Mouse (Mus musculus) neural tube, embryonic 12.5 days (tissue): Measurements from ENCODE around the gene Pax2. TPM values are rescaled to one million over a fixed set of nuclear protein-coding genes. Genes with fewer than 3 reads are reported as not detected.
A peak's percentile ranks its signal among the peaks of the same experiment; 100 is the strongest.

Experiments
- ATAC-seq: fragments of 200-750 bp; cut with Nextera tagmentation; 2 replicates; pipeline ENCODE4 v1.8.0; 2017; ENCODE audit warnings: low read depth, mild to moderate bottlenecking, moderate TSS enrichment, moderate library complexity; ENCODE audit not compliant: low FRiP score
- H3K27ac ChIP-seq: fragments of 300-500 bp; sonication (generic); 2 replicates; pipeline ENCODE4 v1.5.1; 2016
- H3K27me3 ChIP-seq: fragments of 300-500 bp; sonication (generic); replicated peaks from 2 replicates; pipeline ENCODE4 v1.6.1; 2016; ENCODE audit warnings: mild to moderate bottlenecking
- H3K36me3 ChIP-seq: fragments of 300-500 bp; sonication (generic); 2 replicates; pipeline ENCODE4 v1.6.1; 2016; ENCODE audit warnings: mild to moderate bottlenecking
- H3K4me1 ChIP-seq: fragments of 300-500 bp; sonication (generic); 2 replicates; pipeline ENCODE4 v1.6.1; 2016
- H3K4me2 ChIP-seq: fragments of 300-500 bp; sonication (generic); replicated peaks from 2 replicates; pipeline ENCODE4 v1.6.1; 2016; ENCODE audit warnings: mild to moderate bottlenecking
- H3K4me3 ChIP-seq: fragments of 300-500 bp; sonication (generic); 2 replicates; pipeline ENCODE4 v1.5.1; 2016
- H3K9ac ChIP-seq: fragments of 300-500 bp; sonication (generic); 2 replicates; pipeline ENCODE4 v1.6.1; 2016; ENCODE audit warnings: mild to moderate bottlenecking
- H3K9me3 ChIP-seq: fragments of 300-500 bp; sonication (generic); 2 replicates; pipeline ENCODE4 v1.6.1; 2016; ENCODE audit warnings: mild to moderate bottlenecking
- WGBS: fragments of 180-500 bp; shearing (Covaris S2); methylation state at CpG from one replicate; pipeline ENCODE4 v1.1.7; 2016; 5-methylcytosine and 5-hydroxymethylcytosine counted together
- polyA plus RNA-seq: library from polyadenylated mRNA; unstranded; fragments of >200 nt; fragmentation: Nextera tagmentation; extraction: Ambion mirVana; gene quantifications from 2 replicates; pipeline ENCODE4 v1.2.1, GENCODE M21; 2016

Pax2 gene
- polyA plus RNA-seq = 21.9 and 23.3 TPM in 2 replicates

DNA sequence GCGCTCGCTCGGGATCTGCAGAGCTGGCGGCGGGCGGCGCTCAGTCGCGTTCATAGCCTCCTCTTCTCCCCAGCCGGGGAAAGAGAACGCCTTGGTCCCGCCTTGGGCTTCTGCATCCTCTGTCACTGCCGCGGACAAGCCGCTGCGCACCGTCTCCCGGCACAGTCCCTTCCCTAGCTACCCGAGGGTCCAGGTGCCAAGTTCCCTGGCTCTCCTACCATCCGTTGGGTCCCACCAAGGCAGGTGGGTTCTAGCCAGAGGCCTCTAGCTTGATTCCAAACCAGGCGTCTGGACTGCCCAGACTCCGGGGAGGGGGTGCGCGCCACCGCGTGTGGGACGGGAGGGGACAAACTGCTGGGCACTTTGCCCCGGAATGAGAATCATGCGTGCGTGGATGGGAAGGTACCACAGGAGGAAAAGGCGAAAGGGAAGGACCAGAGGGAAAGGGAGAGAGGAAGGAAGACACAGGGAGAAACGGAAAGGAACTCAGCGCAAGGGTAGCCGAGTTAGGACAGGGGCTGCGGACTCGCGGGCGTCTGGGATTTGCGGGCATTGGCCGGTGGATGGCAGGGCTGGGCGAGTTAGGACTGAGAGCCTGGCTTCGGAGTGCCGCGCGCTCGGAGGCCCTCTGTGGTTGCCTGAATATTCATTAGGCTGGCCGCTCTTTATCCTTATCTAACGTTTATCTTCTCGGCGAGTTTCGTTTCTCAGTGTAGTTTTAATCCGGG lies at the start of gene Pax2:
Pax2 (plus strand) TSS at position 353 of the 728 bp plus-strand sequence.
- ATAC-seq = peak; percentile 57
- no peaks in the 10 kb centered on the region for H3K36me3 ChIP-seq
- peaks cover 92% of the 10 kb centered on the region for H3K27me3 ChIP-seq
- no peaks in the 10 kb centered on the region for H3K9me3 ChIP-seq
- WGBS = under 1% methylated on average over 52 of the region's 52 CpGs
- peak within 1 kb of the TSS; percentile 73 for H3K4me2 ChIP-seq
- peak within 1 kb of the TSS; percentile 74 for H3K9ac ChIP-seq
- H3K4me1 ChIP-seq = peaks cover 29% of the 10 kb centered on the region
- H3K4me3 ChIP-seq = peak within 1 kb of the TSS; percentile 53
- H3K27ac ChIP-seq = peak within 1 kb of the TSS; percentile 60

DNA sequence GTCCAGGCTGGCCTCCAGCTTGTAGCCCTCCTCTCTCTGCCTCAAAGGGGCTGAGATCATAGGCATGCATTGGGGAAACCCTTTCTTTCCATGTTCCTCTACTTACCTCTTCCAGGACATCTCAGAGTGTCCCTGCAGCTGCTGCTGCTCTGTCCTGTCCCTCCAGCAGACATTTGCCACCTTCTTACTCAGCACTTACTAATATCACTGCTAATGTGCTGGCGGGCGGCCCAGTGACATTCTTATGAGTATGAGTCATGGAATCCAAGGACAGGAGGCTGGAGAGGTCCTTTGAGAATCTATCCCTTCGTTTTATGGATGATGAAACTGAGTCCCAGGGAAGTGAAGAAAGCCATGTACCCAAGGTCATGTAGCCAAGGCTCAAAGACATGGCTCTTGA lies 47.0 kb upstream of the Pax2 start:
- WGBS = 73% methylated on average over 3 of the region's 3 CpGs
- Histone ChIP-seq H3K27me3 (peaks cover 14% of the 10 kb centered on the region), H3K4me3 (no peak overlapping the region)

GRCm38 (mm10) chr19:44716731-44717600 lies 38.9 kb upstream of the Pax2 start:
- Histone ChIP-seq H3K27ac (peak overlapping the region; percentile 32), H3K9me3 (0 out of 2 replicates have a peak, but pooled peaks cover 7% of the 10 kb centered on the region), H3K27me3 (peaks cover 38% of the 10 kb centered on the region), H3K4me3 (no peak overlapping the region), H3K4me1 (peaks cover 22% of the 10 kb centered on the region), H3K36me3 (no peaks in the 10 kb centered on the region), H3K4me2 (peak overlapping the region; percentile 24; the same call in 1 of the 2 replicates), H3K9ac (no peak overlapping the region)
- peak; percentile 37; the same call in 1 of the 2 replicates for ATAC-seq
- WGBS = 57% methylated on average over 22 of the region's 22 CpGs

More for the DNA sequence above, 47.0 kb upstream of the Pax2 start:
- ATAC-seq = no peak
- no peak overlapping the region for H3K9ac ChIP-seq
- H3K27ac ChIP-seq = no peak overlapping the region
- 0 out of 2 replicates have a peak, but pooled peaks cover 7% of the 10 kb centered on the region for H3K9me3 ChIP-seq
- H3K36me3 ChIP-seq = no peaks in the 10 kb centered on the region
- no peaks in the 10 kb centered on the region for H3K4me1 ChIP-seq
- no peak overlapping the region for H3K4me2 ChIP-seq

DNA sequence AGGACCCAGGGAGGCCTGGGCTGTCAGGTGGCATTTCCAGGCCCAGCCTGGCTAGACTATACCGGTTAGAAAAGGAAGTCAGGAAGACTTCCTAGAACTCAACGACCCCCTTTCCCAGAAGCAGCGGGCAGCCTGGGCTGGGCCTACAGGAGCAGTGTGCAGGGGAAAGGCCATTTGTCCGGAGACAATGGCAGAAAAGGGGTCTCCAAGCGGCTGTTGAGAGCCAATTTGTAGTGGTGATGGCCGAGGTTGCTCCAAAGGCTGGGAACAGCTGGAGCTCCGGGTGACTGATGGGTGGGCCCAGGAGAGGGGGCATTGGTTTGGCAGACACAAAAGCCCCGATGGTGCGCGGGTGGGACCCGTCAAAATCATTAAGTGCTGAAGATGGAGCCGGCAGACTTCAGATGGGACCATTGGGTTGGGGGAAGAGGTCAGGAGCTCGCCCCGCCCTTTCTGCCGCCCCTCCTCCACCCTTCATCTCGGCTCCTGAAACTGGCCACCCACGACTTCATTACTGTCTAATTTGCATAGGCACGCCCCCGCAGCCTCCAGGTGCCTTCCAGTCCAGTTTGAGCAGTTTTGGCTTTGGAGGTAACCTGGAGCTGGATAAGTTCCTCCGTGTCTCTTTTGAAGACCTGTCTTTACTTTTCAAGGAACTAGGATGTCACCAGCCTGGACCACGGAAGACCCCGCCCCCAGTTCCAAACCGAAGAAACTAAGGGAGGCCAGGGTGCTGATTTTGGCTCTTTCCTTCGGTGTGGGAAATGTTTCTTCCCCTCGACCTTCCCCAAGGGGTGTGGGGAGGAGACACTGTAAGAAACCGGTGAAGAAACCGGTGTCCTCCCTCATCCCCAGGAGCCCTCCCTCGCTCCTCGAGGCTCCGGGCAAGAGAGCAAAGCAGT lies 36.3 kb upstream of the Pax2 start:
- Histone ChIP-seq H3K4me1 (peaks cover 34% of the 10 kb centered on the region), H3K27me3 (peaks cover 60% of the 10 kb centered on the region), H3K4me3 (peak overlapping the region; percentile 29), H3K4me2 (peak overlapping the region; percentile 82), H3K27ac (no peak overlapping the region), H3K9me3 (no peaks in the 10 kb centered on the region), H3K36me3 (no peaks in the 10 kb centered on the region), H3K9ac (peak overlapping the region; percentile 51)
- under 1% methylated on average over 30 of the region's 30 CpGs for WGBS
- 0 out of 2 replicates have a peak, but pooled peaks have one; percentile 11 for ATAC-seq

GRCm38 (mm10) chr19:44720194-44720521 lies 35.7 kb upstream of the Pax2 start:
- ATAC-seq = no peak

DNA sequence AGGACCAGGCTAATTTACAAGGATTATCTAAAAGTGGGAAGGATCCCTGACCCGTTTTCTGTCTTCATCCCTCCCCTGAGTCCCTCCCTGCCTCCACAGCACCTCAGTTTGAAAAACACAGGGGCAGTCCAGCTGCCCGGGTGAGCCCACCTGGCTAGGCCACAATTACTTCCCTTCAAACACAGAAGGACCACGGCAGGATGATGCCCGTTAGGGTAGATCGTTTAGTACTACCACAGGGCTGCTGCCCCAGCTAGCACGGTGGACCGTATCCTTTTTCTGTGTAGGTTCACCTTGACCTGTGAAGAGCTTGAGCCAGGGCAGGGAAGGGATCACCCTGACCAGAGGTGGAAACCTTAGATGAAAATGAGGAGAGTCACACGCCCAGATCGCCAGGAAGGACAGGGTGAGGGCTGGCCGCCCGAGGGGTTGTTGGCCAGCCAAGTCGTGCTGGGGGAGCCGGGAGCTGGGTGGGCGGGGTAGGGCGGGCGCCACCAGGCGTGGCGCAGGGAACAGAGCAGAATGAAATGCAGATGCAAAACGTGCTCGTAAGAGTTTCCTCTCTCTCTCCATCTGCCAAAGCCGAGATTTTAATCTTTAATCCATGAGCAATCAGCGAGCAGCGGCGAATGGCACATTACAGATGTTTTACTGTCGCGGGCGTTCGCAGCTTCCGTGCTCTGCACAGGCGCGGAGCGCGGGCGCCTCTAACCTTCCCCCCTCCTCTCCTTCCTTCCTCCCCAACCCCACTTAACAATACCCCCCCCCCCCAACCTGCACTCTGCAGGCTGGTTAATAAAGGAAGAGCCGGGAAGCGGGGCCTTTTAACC lies 32.0 kb upstream of the Pax2 start:
- H3K4me2 ChIP-seq = peak overlapping the region; percentile 56
- under 1% methylated on average over 36 of the region's 36 CpGs for WGBS
- H3K9me3 ChIP-seq = no peaks in the 10 kb centered on the region
- peaks cover 80% of the 10 kb centered on the region for H3K27me3 ChIP-seq
- no peak overlapping the region for H3K27ac ChIP-seq
- no peak for ATAC-seq
- H3K4me1 ChIP-seq = peaks cover 33% of the 10 kb centered on the region
- 0 out of 2 replicates have a peak overlapping the region, but pooled peaks have one; percentile 12 for H3K4me3 ChIP-seq
- no peaks in the 10 kb centered on the region for H3K36me3 ChIP-seq
- 0 out of 2 replicates have a peak overlapping the region, but pooled peaks have one; percentile 14 for H3K9ac ChIP-seq

More at GRCm38 (mm10) chr19:44720194-44720521, 35.7 kb upstream of the Pax2 start:
- H3K9ac ChIP-seq = peak overlapping the region; percentile 51
- H3K27ac ChIP-seq = no peak overlapping the region
- H3K4me2 ChIP-seq = peak overlapping the region; percentile 82
- no peaks in the 10 kb centered on the region for H3K36me3 ChIP-seq
- H3K4me3 ChIP-seq = peak overlapping the region; percentile 29
- WGBS = under 1% methylated on average over 29 of the region's 29 CpGs
- peaks cover 34% of the 10 kb centered on the region for H3K4me1 ChIP-seq
- no peaks in the 10 kb centered on the region for H3K9me3 ChIP-seq
- H3K27me3 ChIP-seq = peaks cover 66% of the 10 kb centered on the region

DNA sequence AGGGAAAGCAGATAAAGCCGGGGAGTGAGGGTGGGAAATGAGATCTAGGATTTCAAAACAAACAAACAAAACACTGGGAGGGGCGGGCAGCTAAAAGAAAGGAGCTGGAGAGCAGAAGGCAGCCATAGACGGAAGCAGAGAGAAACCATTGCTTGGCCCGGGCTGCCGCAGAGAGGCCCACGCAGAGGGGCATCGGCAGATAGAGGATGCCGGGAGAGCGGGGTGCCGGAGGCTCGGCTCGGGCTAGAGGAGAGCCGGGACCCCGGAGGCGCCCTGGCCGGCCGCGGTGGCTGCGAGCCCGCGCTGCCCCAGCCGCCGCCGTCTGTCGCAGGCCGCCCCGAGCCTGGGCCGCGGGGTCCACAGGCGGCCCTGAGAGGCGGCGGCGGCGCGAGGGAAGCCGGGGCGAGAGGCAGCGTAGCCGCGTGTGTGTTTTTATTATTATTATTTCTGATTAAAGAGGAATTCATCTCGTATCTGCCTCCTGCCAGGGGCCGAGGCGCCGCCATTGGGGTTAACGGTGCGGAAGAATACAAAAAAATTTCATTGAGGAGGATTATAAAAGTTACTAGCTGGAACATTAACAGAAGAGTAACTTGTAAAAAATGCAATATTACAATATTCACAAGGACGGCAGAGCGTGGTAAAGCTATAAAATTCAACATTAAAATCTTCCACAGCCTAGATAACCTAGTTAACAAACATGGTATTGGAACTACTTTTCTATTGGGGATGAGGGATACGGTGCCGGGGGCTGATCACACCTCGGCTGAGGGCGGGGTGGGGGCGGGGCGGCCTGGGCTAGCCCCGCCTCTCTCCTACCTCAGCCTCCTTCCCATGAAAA lies 29.7 kb upstream of the Pax2 start:
- Histone ChIP-seq H3K4me1 (peaks cover 16% of the 10 kb centered on the region), H3K9me3 (no peaks in the 10 kb centered on the region), H3K36me3 (no peaks in the 10 kb centered on the region), H3K9ac (peak overlapping the region; percentile 73), H3K4me3 (peak overlapping the region; percentile 45), H3K4me2 (peak overlapping the region; percentile 73), H3K27ac (peak overlapping the region; percentile 20; the same call in 1 of the 2 replicates), H3K27me3 (peaks cover 73% of the 10 kb centered on the region)
- peak; percentile 69 for ATAC-seq
- WGBS = under 1% methylated on average over 55 of the region's 55 CpGs

DNA sequence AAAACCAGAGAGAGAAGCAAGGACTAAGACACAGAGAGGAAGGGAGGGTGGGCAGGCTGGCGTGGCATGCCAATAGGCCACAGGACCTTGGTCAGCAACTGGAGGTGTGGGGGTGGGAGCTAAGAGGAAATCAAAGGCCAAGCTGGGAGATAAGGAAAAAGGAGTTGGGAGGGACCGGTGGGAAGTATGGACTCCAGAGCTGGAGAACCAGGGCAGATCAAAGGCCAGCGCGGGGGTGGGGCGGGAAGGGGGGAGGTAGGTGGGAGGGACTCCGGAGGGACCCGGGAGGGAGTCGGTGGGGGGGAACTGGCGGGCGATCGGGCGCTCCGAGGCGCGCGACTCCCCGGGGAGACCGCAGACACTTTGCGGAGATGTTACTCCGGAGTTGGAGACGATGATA lies 21.7 kb upstream of the Pax2 start:
- no peak for ATAC-seq
- H3K9me3 ChIP-seq = no peaks in the 10 kb centered on the region
- H3K4me3 ChIP-seq = no peak overlapping the region
- peak overlapping the region; percentile 51 for H3K4me2 ChIP-seq
- H3K27me3 ChIP-seq = peaks cover 92% of the 10 kb centered on the region
- H3K36me3 ChIP-seq = no peaks in the 10 kb centered on the region
- peak overlapping the region; percentile 21; the same call in 1 of the 2 replicates for H3K9ac ChIP-seq
- WGBS = 3% methylated on average over 21 of the region's 21 CpGs
- H3K4me1 ChIP-seq = 0 out of 2 replicates have a peak, but pooled peaks cover 7% of the 10 kb centered on the region
- no peak overlapping the region for H3K27ac ChIP-seq

DNA sequence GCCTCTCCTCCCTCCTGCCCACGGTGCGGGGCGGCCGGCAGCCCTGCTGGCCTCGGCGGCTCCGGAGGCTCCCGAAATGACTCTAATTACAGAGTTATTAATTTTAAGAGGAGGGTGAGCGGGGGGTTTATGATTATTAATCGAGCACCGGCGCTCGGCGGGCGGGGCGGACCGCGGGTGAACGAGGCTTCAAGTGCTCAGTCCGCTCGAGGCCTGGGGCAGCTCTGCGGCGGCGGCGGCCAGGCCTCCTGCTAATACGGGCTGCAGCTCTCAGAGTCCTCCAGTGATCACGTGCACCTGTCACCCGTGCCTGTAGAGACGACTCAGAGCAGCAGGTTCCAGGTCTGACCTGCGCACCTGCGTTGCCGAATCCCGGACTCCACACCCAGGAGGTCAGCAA lies 21.2 kb upstream of the Pax2 start:
- H3K27me3 ChIP-seq = peaks cover 94% of the 10 kb centered on the region
- no peak for ATAC-seq
- H3K27ac ChIP-seq = no peak overlapping the region
- peak overlapping the region; percentile 51 for H3K4me2 ChIP-seq
- H3K36me3 ChIP-seq = no peaks in the 10 kb centered on the region
- H3K9ac ChIP-seq = no peak overlapping the region
- peak overlapping the region; percentile 15; the same call in 1 of the 2 replicates for H3K4me3 ChIP-seq
- 0 out of 2 replicates have a peak, but pooled peaks cover 7% of the 10 kb centered on the region for H3K4me1 ChIP-seq
- H3K9me3 ChIP-seq = no peaks in the 10 kb centered on the region
- WGBS = under 1% methylated on average over 33 of the region's 33 CpGs

DNA sequence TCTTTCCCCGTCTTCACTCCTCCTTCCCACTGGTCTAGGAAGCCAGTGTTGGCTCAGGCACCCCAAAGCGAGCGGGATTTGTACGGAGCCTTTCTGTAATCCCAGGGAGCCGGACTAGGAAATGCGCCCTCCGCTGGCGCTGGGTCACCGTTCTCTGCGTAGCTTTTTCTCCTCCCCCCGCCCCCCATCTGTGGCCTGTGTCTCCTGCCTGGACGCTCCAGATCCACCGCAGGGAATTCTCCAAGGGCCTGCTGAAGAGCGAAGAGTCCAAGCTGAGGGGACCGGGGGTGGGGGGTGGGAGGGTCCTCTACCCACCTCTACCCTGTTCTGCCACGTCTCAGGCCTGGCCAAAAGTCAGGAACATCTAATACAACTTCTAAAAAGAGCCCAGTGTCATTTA lies 15.5 kb upstream of the Pax2 start:
- no peak for ATAC-seq
- Histone ChIP-seq H3K4me1 (peaks cover 19% of the 10 kb centered on the region), H3K36me3 (no peaks in the 10 kb centered on the region), H3K4me2 (peak overlapping the region; percentile 53; the same call in 1 of the 2 replicates), H3K4me3 (0 out of 2 replicates have a peak overlapping the region, but pooled peaks have one; percentile 7), H3K9ac (no peak overlapping the region), H3K27ac (no peak overlapping the region), H3K27me3 (peaks cover 100% of the 10 kb centered on the region), H3K9me3 (no peaks in the 10 kb centered on the region)
- WGBS = under 1% methylated on average over 16 of the region's 16 CpGs
